Mouse (Mus musculus): ENCODE measurements around the gene Hprt.

DNA sequence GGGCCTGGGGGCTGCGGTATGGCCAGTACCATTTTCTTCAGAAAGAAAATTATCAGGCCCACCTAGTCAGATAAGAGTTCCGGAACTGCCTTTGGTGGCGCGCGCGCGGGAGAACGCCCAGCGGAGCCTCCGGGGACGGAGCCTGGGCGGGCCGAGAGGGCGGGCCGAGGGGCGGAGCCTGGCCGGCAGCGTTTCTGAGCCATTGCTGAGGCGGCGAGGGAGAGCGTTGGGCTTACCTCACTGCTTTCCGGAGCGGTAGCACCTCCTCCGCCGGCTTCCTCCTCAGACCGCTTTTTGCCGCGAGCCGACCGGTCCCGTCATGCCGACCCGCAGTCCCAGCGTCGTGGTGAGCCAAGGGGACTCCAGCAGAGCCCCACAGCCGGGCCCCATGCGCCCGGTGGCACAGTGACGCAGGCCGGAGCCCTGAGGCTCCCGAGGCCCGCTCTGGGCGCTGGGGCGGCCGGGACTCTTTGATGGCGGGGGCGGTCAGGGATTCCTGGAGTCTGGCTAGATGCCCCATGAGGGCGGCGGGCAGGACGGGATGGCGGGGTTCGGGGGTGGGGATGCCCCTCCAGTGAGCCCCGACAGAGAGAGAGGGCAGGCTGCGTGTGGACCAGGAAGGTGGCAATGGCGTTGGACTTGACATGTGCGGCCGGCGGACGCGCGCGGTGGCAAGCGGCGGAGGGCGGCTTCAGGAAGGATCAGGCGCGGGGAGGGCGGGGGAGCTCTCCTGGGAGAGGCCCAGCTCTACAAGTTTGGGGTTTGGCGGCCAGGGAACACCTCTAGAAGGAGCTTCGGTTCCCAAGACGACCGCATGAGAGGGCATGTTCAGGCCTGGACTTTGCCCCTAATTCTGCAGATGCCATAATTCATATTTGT lies at the start of gene Hprt:
- TF ChIP-seq CTCF (IDR thresholded peaks at IDR 0.05) (no peak), EP300 (IDR thresholded peaks at IDR 0.05) (no peak)

All from lung, postnatal 0 days (tissue).